Mouse (Mus musculus) spleen, postnatal 14 days (tissue): ENCODE measurements around the gene Kbtbd12.

ENCODE experiments used
- DNase-seq, 2 experiments: peaks; one replicate each; pipeline ENCODE4 v3.0.0; 2021 to 2022; ENCODE audit warnings: low spot score in 2 of 2

Gene Kbtbd12

GRCm38 (mm10) chr6:88549137-88549814, 88.5 kb downstream of the Kbtbd12 start:
- peak; percentile 33 to 71 for DNase-seq

- no peak for DNase-seq
Measured at GRCm38 (mm10) chr6:88548405-88549049, 89.2 kb downstream of the Kbtbd12 start.

GRCm38 (mm10) chr6:88545397-88545790, 92.4 kb downstream of the Kbtbd12 start:
- DNase-seq = no peak

GRCm38 (mm10) chr6:88544644-88545396, 92.9 kb downstream of the Kbtbd12 start:
- DNase-seq = no peak

GRCm38 (mm10) chr6:88544241-88544640, 93.5 kb downstream of the Kbtbd12 start:
- DNase-seq = no peak

- no peak for DNase-seq
Measured at GRCm38 (mm10) chr6:88540093-88540755, 97.5 kb downstream of the Kbtbd12 start.

- no peak for DNase-seq
Measured at GRCm38 (mm10) chr6:88530306-88530705, 107.4 kb downstream of the Kbtbd12 start.

GRCm38 (mm10) chr6:88524056-88524455, 113.7 kb downstream of the Kbtbd12 start:
- DNase-seq = no peak

- no peak for DNase-seq
Measured at GRCm38 (mm10) chr6:88523451-88523850, 114.3 kb downstream of the Kbtbd12 start.

- DNase-seq = no peak
Measured at GRCm38 (mm10) chr6:88523043-88523442, 114.7 kb downstream of the Kbtbd12 start.

- DNase-seq = no peak
Measured at GRCm38 (mm10) chr6:88522606-88523005, 115.1 kb downstream of the Kbtbd12 start.

- no peak for DNase-seq
Measured at GRCm38 (mm10) chr6:88521821-88522220, 115.9 kb downstream of the Kbtbd12 start.

GRCm38 (mm10) chr6:88518404-88519263, 119.1 kb downstream of the Kbtbd12 start, which contains the start of gene Sec61a1:
Gene Sec61a1 (minus strand): TSS chr6:88518905.
- peak; percentile 88 to 91 for DNase-seq

GRCm38 (mm10) chr6:88517701-88518403, 119.9 kb downstream of the Kbtbd12 start:
- no peak for DNase-seq

- peak in 1 of 2 experiments; percentile 1 for DNase-seq
Measured at GRCm38 (mm10) chr6:88516667-88517066, 121.1 kb downstream of the Kbtbd12 start.

GRCm38 (mm10) chr6:88515971-88516370, 121.8 kb downstream of the Kbtbd12 start:
- peak in 1 of 2 experiments; percentile 2 for DNase-seq

- no peak for DNase-seq
Measured at GRCm38 (mm10) chr6:88514546-88514945, 123.2 kb downstream of the Kbtbd12 start.

- peak in 1 of 2 experiments; percentile 3 for DNase-seq
Measured at GRCm38 (mm10) chr6:88513984-88514383, 123.8 kb downstream of the Kbtbd12 start.

- DNase-seq = no peak
Measured at GRCm38 (mm10) chr6:88503044-88503443, 134.7 kb downstream of the Kbtbd12 start.
